Comparison of ENCODE assay signal across 9 mouse cellular contexts in genomic region chr19:24861276-24861611, GRCm38 (mm10). TPM values are rescaled to one million over a fixed set of nuclear protein-coding genes. Genes with fewer than 3 reads are reported as not detected.
DNase-seq lines count a peak whose midpoint lies in the region; ATAC-seq and TF ChIP-seq lines count a peak whose summit lies in the region.
"Had no signal": no experiment of that assay in that cellular context is flagged by ENCODE, and none has a peak within 500 bp of the region (broad histone marks: within the 10 kb centered on the region; RNA-seq: fewer than 3 reads in every experiment).

No protein-coding gene starts in this region.

- no peak for DNase-seq in lung, postnatal 0 days (ENCODE audit: low spot score)
- no peak for DNase-seq in lung, adult 18-20 months
- no peak for DNase-seq in forebrain, embryonic 14.5 days (ENCODE audit: low spot score)
- no peak for DNase-seq in limb, embryonic 14.5 days (ENCODE audit: low spot score)
- DNase-seq in cerebellum, postnatal 25 days: no peak
- DNase-seq in embryo, embryonic 10.5 days (ENCODE audit: low spot score): no peak
- DNase-seq in kidney, adult 8-10 months: no peak

- peak overlapping the region; percentile 48 for H3K4me3 ChIP-seq in lung, postnatal 0 days (ENCODE audit: low read depth, low read length)
- peak overlapping the region; percentile 30 for H3K4me3 ChIP-seq in forebrain, embryonic 14.5 days (ENCODE audit: low read depth, low read length)
- H3K4me3 ChIP-seq in limb, embryonic 14.5 days (replicated peaks; ENCODE audit: low read length): peak overlapping the region; percentile 51
- H3K4me3 ChIP-seq in stomach, embryonic 14.5 days (ENCODE audit: low read depth, low read length): peak overlapping the region; percentile 68

- WGBS in lung, postnatal 0 days: 20% methylated on average over 13 of the region's 13 CpGs
- WGBS in forebrain, embryonic 14.5 days: 19% methylated on average over 13 of the region's 13 CpGs
- WGBS in limb, embryonic 14.5 days: 17% methylated on average over 13 of the region's 13 CpGs
- WGBS in stomach, embryonic 14.5 days: 10% methylated on average over 13 of the region's 13 CpGs

- H3K9me3 ChIP-seq in lung, postnatal 0 days (ENCODE audit: low read length): no peaks in the 10 kb centered on the region
- no peaks in the 10 kb centered on the region for H3K9me3 ChIP-seq in forebrain, embryonic 14.5 days (replicated peaks; ENCODE audit: control insufficient read depth, low read length)
- H3K9me3 ChIP-seq in limb, embryonic 14.5 days (ENCODE audit: control insufficient read depth, low read length): no peaks in the 10 kb centered on the region
- no peaks in the 10 kb centered on the region for H3K9me3 ChIP-seq in stomach, embryonic 14.5 days (ENCODE audit: control insufficient read depth, low read depth, low read length)

- no peak for TF ChIP-seq EP300 in lung, postnatal 0 days (IDR thresholded peaks at IDR 0.05)

- peak; percentile 11; the same call in 1 of the 2 replicates for ATAC-seq in lung, postnatal 0 days
- no peak for ATAC-seq in forebrain, embryonic 14.5 days
- ATAC-seq in limb, embryonic 14.5 days (ENCODE audit: low FRiP score, low read depth): peak; percentile 14; the same call in 1 of the 2 replicates
- 0 out of 2 replicates have a peak, but pooled peaks have one; percentile 12 for ATAC-seq in stomach, embryonic 14.5 days (ENCODE audit: insufficient number of reproducible peaks, insufficient read depth, low FRiP score, low read depth)
- ATAC-seq: activated CD4-positive, CD25-positive, alpha-beta regulatory T cell, adult 4 months had no signal

- no peaks in the 10 kb centered on the region for H3K27me3 ChIP-seq in lung, postnatal 0 days (replicated peaks; ENCODE audit: insufficient read depth, low read length)
- peaks cover 9% of the 10 kb centered on the region; the same call in 1 of the 2 replicates for H3K27me3 ChIP-seq in forebrain, embryonic 14.5 days (replicated peaks; ENCODE audit: control insufficient read depth, insufficient read depth, low read length)
- peaks cover 15% of the 10 kb centered on the region for H3K27me3 ChIP-seq in limb, embryonic 14.5 days (ENCODE audit: control insufficient read depth, insufficient read depth, low read length)
- no peaks in the 10 kb centered on the region for H3K27me3 ChIP-seq in stomach, embryonic 14.5 days (ENCODE audit: control insufficient read depth, insufficient read depth, low read length)

- H3K9ac ChIP-seq in lung, postnatal 0 days (replicated peaks; ENCODE audit: low read depth): no peak overlapping the region; the same call in 1 of the 2 replicates
- H3K9ac ChIP-seq in forebrain, embryonic 14.5 days (ENCODE audit: low read length): peak overlapping the region; percentile 47
- H3K9ac ChIP-seq in limb, embryonic 14.5 days (ENCODE audit: low read depth, low read length, severe bottlenecking): peak overlapping the region; percentile 64
- peak overlapping the region; percentile 71 for H3K9ac ChIP-seq in stomach, embryonic 14.5 days (replicated peaks; ENCODE audit: low read depth, low read length)

- H3K4me1 ChIP-seq in lung, postnatal 0 days (ENCODE audit: insufficient read depth, low read depth, low read length): no peaks in the 10 kb centered on the region
- H3K4me1 ChIP-seq in forebrain, embryonic 14.5 days (ENCODE audit: control insufficient read depth, insufficient read depth, low read length): peaks cover 5% of the 10 kb centered on the region; the same call in 1 of the 2 replicates
- 0 out of 2 replicates have a peak, but pooled peaks cover 6% of the 10 kb centered on the region for H3K4me1 ChIP-seq in limb, embryonic 14.5 days (ENCODE audit: control insufficient read depth, insufficient read depth, low read length)
- peaks cover 14% of the 10 kb centered on the region for H3K4me1 ChIP-seq in stomach, embryonic 14.5 days (ENCODE audit: control insufficient read depth, insufficient read depth, low read length)

- H3K27ac ChIP-seq in lung, postnatal 0 days (ENCODE audit: low read length): no peak overlapping the region
- no peak overlapping the region for H3K27ac ChIP-seq in forebrain, embryonic 14.5 days (ENCODE audit: low read depth, low read length)
- no peak overlapping the region for H3K27ac ChIP-seq in limb, embryonic 14.5 days (replicated peaks; ENCODE audit: low read depth, low read length)
- H3K27ac ChIP-seq in stomach, embryonic 14.5 days (ENCODE audit: low read length): peak overlapping the region; percentile 80

- no peak for TF ChIP-seq CTCF in lung, postnatal 0 days (IDR thresholded peaks at IDR 0.05)

- no peak for TF ChIP-seq POLR2A in limb, embryonic 14.5 days (IDR thresholded peaks at IDR 0.05; ENCODE audit: borderline replicate concordance, extremely low read depth, insufficient read depth, insufficient read length)

- no peaks in the 10 kb centered on the region for H3K36me3 ChIP-seq in lung, postnatal 0 days (ENCODE audit: insufficient read depth, low read length)
- no peaks in the 10 kb centered on the region for H3K36me3 ChIP-seq in forebrain, embryonic 14.5 days (ENCODE audit: control insufficient read depth, insufficient read depth, low read length)
- H3K36me3 ChIP-seq in limb, embryonic 14.5 days (ENCODE audit: control insufficient read depth, insufficient read depth, low read length): no peaks in the 10 kb centered on the region
- H3K36me3 ChIP-seq in stomach, embryonic 14.5 days (ENCODE audit: control insufficient read depth, insufficient read depth, low read length): no peaks in the 10 kb centered on the region

- H3K4me2 ChIP-seq in lung, postnatal 0 days (replicated peaks; ENCODE audit: low read depth, low read length): peak overlapping the region; percentile 78
- H3K4me2 ChIP-seq in forebrain, embryonic 14.5 days (ENCODE audit: low read length): peak overlapping the region; percentile 64
- H3K4me2 ChIP-seq in limb, embryonic 14.5 days (replicated peaks; ENCODE audit: low read depth, low read length, severe bottlenecking): peak overlapping the region; percentile 79
- peak overlapping the region; percentile 60 for H3K4me2 ChIP-seq in stomach, embryonic 14.5 days (replicated peaks; ENCODE audit: low read depth, low read length)

RNA-seq across cellular contexts. Expression of gene Pgm5, which starts 0.4 kb away (rescaled TPM):
- 3.4 and 4.5 TPM in 2 replicates for polyA plus RNA-seq in lung, postnatal 0 days (2015; fragmentation: Nextera tagmentation; extraction: Ambion mirVana)
- 0.25 and 0.36 TPM in 2 replicates for polyA plus RNA-seq in forebrain, embryonic 14.5 days (2014; fragmentation: Nextera tagmentation; extraction: Ambion mirVana)
- polyA plus RNA-seq in limb, embryonic 14.5 days (2012; rRNA removed): 16.0 and 18.2 TPM in 2 replicates
- polyA plus RNA-seq in limb, embryonic 14.5 days (2014; fragmentation: Nextera tagmentation; extraction: Ambion mirVana): 2.6 and 2.8 TPM in 2 replicates
- 16.8 and 20.3 TPM in 2 replicates for polyA plus RNA-seq in stomach, embryonic 14.5 days (2014; fragmentation: Nextera tagmentation; extraction: Ambion mirVana)
- polyA plus RNA-seq: activated CD4-positive, CD25-positive, alpha-beta regulatory T cell, adult 4 months had no signal

RNA-seq across cellular contexts. Expression of gene Gm10053, which starts 14.2 kb away (rescaled TPM):
- 138 and 154 TPM in 2 replicates for polyA plus RNA-seq in lung, postnatal 0 days (2015; fragmentation: Nextera tagmentation; extraction: Ambion mirVana)
- polyA plus RNA-seq in forebrain, embryonic 14.5 days (2014; fragmentation: Nextera tagmentation; extraction: Ambion mirVana): 238 and 267 TPM in 2 replicates
- polyA plus RNA-seq in limb, embryonic 14.5 days (2012; rRNA removed): 28.3 and 50.4 TPM in 2 replicates
- 185 and 204 TPM in 2 replicates for polyA plus RNA-seq in limb, embryonic 14.5 days (2014; fragmentation: Nextera tagmentation; extraction: Ambion mirVana)
- 206 and 216 TPM in 2 replicates for polyA plus RNA-seq in stomach, embryonic 14.5 days (2014; fragmentation: Nextera tagmentation; extraction: Ambion mirVana)

RNA-seq across cellular contexts. Expression of gene Foxd4, which starts 39.8 kb away (rescaled TPM):
- polyA plus RNA-seq in lung, postnatal 0 days (2015; fragmentation: Nextera tagmentation; extraction: Ambion mirVana): 0.19 and 0.24 TPM in 2 replicates
- polyA plus RNA-seq in forebrain, embryonic 14.5 days (2014; fragmentation: Nextera tagmentation; extraction: Ambion mirVana): not detected in 2 replicates
- polyA plus RNA-seq in limb, embryonic 14.5 days (2012; rRNA removed): 0.59 and 0.87 TPM in 2 replicates
- polyA plus RNA-seq in limb, embryonic 14.5 days (2014; fragmentation: Nextera tagmentation; extraction: Ambion mirVana): 0.10 and 0.51 TPM in 2 replicates
- not detected in 2 replicates for polyA plus RNA-seq in stomach, embryonic 14.5 days (2014; fragmentation: Nextera tagmentation; extraction: Ambion mirVana)
- polyA plus RNA-seq: activated CD4-positive, CD25-positive, alpha-beta regulatory T cell, adult 4 months had no signal
